Mouse (Mus musculus) embryonic facial prominence, embryonic 11.5 days (tissue): Measurements from ENCODE around the gene Pla2g2c. TPM values are rescaled to one million over a fixed set of nuclear protein-coding genes. Genes with fewer than 3 reads are reported as not detected.
A peak's percentile ranks its signal among the peaks of the same experiment; 100 is the strongest.

Source experiments
- ATAC-seq: fragments of 200-750 bp; cut with Nextera tagmentation; replicated peaks from 2 replicates; pipeline ENCODE4 v1.8.0; 2017; ENCODE audit warnings: low read depth; ENCODE audit not compliant: insufficient number of reproducible peaks, low FRiP score, low TSS enrichment
- DNase-seq: peaks from one replicate; pipeline ENCODE4 v3.0.0-alpha.2; 2015; ENCODE audit warnings: low spot score
- H3K27ac ChIP-seq: fragments of 300-500 bp; sonication (generic); replicated peaks from 2 replicates; pipeline ENCODE4 v1.5.1; 2014; ENCODE audit warnings: mild to moderate bottlenecking, low read depth, low read length, control low read depth
- H3K27me3 ChIP-seq: fragments of 300-500 bp; sonication (generic); 2 replicates; pipeline ENCODE4 v1.6.1; 2014; ENCODE audit warnings: mild to moderate bottlenecking, low read length, moderate library complexity, mixed read lengths; ENCODE audit not compliant: control insufficient read depth, insufficient read depth
- H3K36me3 ChIP-seq: fragments of 300-500 bp; sonication (generic); replicated peaks from 2 replicates; pipeline ENCODE4 v1.6.1; 2014; ENCODE audit warnings: low read depth, mild to moderate bottlenecking, low read length, moderate library complexity, mixed read lengths; ENCODE audit not compliant: control insufficient read depth, insufficient read depth
- H3K4me1 ChIP-seq: fragments of 300-500 bp; sonication (generic); 2 replicates; pipeline ENCODE4 v1.6.1; 2014; ENCODE audit warnings: low read length, mixed read lengths; ENCODE audit not compliant: control insufficient read depth, insufficient read depth
- H3K4me2 ChIP-seq: fragments of 300-500 bp; sonication (generic); 2 replicates; pipeline ENCODE4 v1.6.1; 2014; ENCODE audit warnings: low read depth, mild to moderate bottlenecking, control low read depth, low read length, moderate library complexity
- H3K4me3 ChIP-seq: fragments of 300-500 bp; sonication (generic); 2 replicates; pipeline ENCODE4 v1.5.1; 2014; ENCODE audit warnings: low read depth, low read length, control low read depth
- H3K9ac ChIP-seq: fragments of 300-500 bp; sonication (generic); replicated peaks from 2 replicates; pipeline ENCODE4 v1.6.1; 2014; ENCODE audit warnings: mild to moderate bottlenecking, control low read depth, low read length
- H3K9me3 ChIP-seq: fragments of 300-500 bp; sonication (generic); replicated peaks from 2 replicates; pipeline ENCODE4 v1.6.1; 2016; ENCODE audit warnings: mild to moderate bottlenecking, low read length, inconsistent platforms, mixed read lengths; ENCODE audit not compliant: control insufficient read depth
- WGBS: fragments of 180-500 bp; shearing (Covaris S2); extraction: QIAGEN DNeasy Blood & Tissue Kit; methylation state at CpG from one replicate; pipeline ENCODE4 v1.1.7; 2014; 5-methylcytosine and 5-hydroxymethylcytosine counted together
- polyA plus RNA-seq: library from polyadenylated mRNA; unstranded; fragments of >200 nt; fragmentation: Nextera tagmentation; extraction: Ambion mirVana; gene quantifications from 2 replicates; pipeline ENCODE4 v1.2.1, GENCODE M21; 2014

Pla2g2c gene
- polyA plus RNA-seq, 1 experiment from 2014 or later: 0.48 TPM

DNA sequence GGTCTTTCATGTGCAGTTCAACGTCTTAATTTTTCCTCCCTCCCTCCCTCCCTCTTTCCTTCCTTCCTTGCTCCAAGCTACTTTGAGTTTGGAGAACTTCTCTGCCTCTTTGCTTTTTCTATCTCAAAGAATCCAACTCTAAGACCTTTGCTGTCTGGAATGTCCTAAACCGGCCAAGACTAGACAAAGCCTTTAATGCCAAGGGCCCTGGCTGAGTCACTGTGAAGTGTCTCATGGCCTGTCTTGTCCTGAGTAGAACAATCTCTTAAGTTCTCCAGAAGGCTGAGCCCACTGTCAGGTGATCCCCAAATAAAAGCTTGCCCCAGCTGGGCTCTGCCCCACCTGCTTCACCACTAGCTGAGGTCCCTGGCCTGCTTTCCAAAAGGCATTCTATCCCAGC lies 22.6 kb upstream of the Pla2g2c start:
- DNase-seq: no peak
- H3K36me3 ChIP-seq: no peaks in the 10 kb centered on the region
- H3K4me2 ChIP-seq: no peak overlapping the region
- H3K9ac ChIP-seq: no peak overlapping the region
- no peaks in the 10 kb centered on the region for H3K9me3 ChIP-seq
- H3K4me3 ChIP-seq: no peak overlapping the region
- ATAC-seq: no peak
- no peaks in the 10 kb centered on the region for H3K4me1 ChIP-seq
- no peaks in the 10 kb centered on the region for H3K27me3 ChIP-seq
- no peak overlapping the region for H3K27ac ChIP-seq
- WGBS: 63% methylated on average over 2 of the region's 2 CpGs

DNA sequence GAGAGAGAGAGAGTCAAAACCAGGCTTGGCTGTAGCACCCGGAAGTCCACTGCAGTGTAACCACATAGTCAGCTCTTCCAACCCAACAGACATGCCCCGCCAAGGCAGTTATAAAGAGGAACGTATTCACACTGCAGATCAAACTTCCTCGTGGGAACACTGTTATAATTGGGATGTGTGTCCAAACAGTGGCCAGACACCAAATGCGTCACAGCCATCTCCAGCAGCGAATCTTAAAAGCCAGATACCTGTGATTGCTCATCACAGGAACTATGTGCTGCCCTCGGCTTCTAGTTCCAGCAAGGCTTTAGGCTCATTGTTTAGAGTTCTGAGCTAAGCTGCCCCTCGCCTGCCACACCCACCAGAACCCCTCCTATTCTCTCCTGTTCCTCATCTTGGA lies 22.1 kb upstream of the Pla2g2c start:
- no peak for DNase-seq
- Histone ChIP-seq H3K27ac (no peak overlapping the region), H3K4me1 (no peaks in the 10 kb centered on the region), H3K9ac (no peak overlapping the region), H3K36me3 (no peaks in the 10 kb centered on the region), H3K4me2 (no peak overlapping the region), H3K4me3 (no peak overlapping the region), H3K27me3 (no peaks in the 10 kb centered on the region), H3K9me3 (no peaks in the 10 kb centered on the region)
- WGBS: 79% methylated on average over 8 of the region's 8 CpGs
- no peak for ATAC-seq

DNA sequence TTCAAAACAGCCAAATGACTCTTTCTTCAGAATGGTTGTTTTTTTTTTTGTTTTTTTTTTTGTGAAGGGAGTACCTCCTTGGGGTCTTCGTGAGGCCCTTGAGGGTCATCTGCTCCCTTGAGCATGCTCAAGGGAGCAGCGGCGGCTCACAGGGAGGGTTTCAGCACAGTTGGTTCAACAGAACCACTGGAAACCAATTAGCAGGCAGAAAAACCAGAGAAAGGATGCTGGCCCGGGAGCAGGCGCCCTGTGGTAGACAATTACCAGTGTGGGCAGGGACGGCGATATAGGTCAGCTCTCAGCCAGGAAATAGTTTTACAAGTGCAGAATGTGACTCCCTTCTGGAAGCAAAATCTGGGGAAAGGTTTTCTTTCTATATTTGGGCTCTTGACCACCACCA lies 21.0 kb upstream of the Pla2g2c start:
- ATAC-seq: no peak
- no peaks in the 10 kb centered on the region for H3K36me3 ChIP-seq
- H3K27ac ChIP-seq: no peak overlapping the region
- no peak overlapping the region for H3K4me3 ChIP-seq
- H3K9me3 ChIP-seq: no peaks in the 10 kb centered on the region
- H3K4me2 ChIP-seq: no peak overlapping the region
- H3K9ac ChIP-seq: no peak overlapping the region
- H3K4me1 ChIP-seq: no peaks in the 10 kb centered on the region
- no peak for DNase-seq
- no peaks in the 10 kb centered on the region for H3K27me3 ChIP-seq
- WGBS: 60% methylated on average over 7 of the region's 7 CpGs

DNA sequence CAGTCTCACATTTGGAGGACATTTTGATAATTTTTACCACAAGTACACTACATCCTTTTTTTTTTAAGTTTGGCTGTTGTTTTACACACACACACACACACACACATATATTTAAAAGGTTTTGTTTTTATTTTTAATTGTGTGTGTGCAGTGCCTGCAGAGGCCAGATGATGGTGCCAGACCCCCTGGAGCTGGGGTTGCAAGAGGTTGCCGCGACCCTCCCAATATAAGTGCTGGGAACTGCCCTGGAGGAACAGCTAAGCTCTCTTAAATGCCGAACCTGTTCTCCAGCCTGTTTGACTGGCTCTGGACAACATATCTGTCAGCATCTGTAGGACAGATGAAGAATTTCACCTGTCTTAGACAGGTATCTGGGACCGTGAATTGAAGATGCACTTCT lies 20.4 kb upstream of the Pla2g2c start:
- H3K36me3 ChIP-seq: no peaks in the 10 kb centered on the region
- WGBS: 80% methylated on average over 4 of the region's 4 CpGs

DNA sequence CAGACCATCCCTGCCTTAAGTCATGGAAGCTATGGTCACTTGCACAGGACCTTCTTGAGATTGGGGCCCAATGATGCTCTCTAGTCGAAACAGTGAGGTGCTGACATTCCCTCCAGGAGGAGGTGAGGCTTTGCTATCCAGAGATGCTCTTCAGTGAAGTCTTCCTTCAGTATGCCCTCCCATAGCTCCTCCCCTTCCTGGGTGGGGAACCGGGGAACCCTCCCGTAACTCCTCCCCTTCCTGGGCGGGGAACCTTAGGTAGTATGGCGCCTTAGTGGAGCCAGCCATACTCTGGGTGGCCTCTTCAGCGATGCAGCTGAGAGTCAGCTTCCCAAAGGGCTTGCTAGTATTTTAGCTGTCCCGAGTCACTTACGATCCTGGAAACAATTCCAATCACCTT lies 18.0 kb upstream of the Pla2g2c start:
- Histone ChIP-seq H3K9me3 (no peaks in the 10 kb centered on the region), H3K9ac (no peak overlapping the region), H3K27ac (no peak overlapping the region), H3K36me3 (no peaks in the 10 kb centered on the region), H3K4me3 (no peak overlapping the region), H3K4me1 (no peaks in the 10 kb centered on the region), H3K27me3 (no peaks in the 10 kb centered on the region), H3K4me2 (no peak overlapping the region)
- DNase-seq (no peak), ATAC-seq (no peak)
- WGBS: 87% methylated on average over 8 of the region's 8 CpGs

More for the DNA sequence above, 20.4 kb upstream of the Pla2g2c start:
- Histone ChIP-seq H3K27ac (no peak overlapping the region), H3K4me1 (no peaks in the 10 kb centered on the region), H3K4me2 (no peak overlapping the region), H3K9me3 (no peaks in the 10 kb centered on the region), H3K4me3 (no peak overlapping the region), H3K27me3 (no peaks in the 10 kb centered on the region), H3K9ac (no peak overlapping the region)
- DNase-seq: no peak
- no peak for ATAC-seq

DNA sequence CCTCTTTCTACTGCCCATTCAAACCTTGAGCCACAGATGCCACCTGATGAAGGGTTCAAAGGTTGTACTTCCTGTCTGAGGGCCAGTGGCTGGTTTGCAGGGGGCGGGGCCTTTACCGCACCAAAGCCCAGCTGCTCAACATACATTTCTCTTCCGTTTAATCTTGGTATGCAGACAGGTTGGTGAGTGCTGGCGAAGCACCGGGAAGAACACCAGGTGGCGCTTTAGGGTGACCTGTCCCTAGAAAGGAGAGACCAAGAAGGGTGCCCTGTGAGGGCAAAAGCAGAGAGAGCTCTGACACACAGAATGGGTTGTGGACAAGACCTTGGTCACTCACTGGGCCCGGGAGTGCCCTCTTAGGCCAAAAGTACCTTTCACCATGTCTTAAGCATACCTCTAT lies 16.0 kb upstream of the Pla2g2c start:
- H3K27ac ChIP-seq: no peak overlapping the region
- H3K4me3 ChIP-seq: no peak overlapping the region
- no peaks in the 10 kb centered on the region for H3K27me3 ChIP-seq
- H3K36me3 ChIP-seq: no peaks in the 10 kb centered on the region
- WGBS: 12% methylated on average over 7 of the region's 7 CpGs
- no peak overlapping the region for H3K9ac ChIP-seq
- DNase-seq: peak; percentile 67
- H3K9me3 ChIP-seq: no peaks in the 10 kb centered on the region
- ATAC-seq: no peak
- no peak overlapping the region for H3K4me2 ChIP-seq
- H3K4me1 ChIP-seq: no peaks in the 10 kb centered on the region

DNA sequence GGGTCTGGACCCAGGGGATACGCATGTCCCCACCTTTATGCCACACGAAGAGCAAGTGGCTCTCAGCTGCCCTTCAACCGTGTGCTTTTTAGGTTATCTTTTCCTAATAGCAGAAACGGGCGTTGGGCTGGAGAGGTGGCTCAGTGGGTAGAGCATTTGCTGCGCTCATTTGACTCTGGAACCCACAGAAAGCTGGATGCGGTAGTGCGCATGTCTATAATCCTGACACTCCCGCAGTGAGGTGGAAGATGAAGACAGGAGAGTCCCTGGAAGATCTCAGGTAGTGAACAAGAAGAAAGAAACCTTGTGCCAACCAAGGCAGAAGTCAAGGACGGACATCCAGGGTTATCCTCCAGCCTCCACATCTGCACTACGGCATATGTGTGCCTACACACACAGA lies 15.3 kb upstream of the Pla2g2c start:
- DNase-seq (no peak), ATAC-seq (no peak)
- Histone ChIP-seq H3K36me3 (no peaks in the 10 kb centered on the region), H3K27me3 (no peaks in the 10 kb centered on the region), H3K4me2 (no peak overlapping the region), H3K9ac (no peak overlapping the region), H3K4me3 (no peak overlapping the region), H3K4me1 (no peaks in the 10 kb centered on the region), H3K9me3 (no peaks in the 10 kb centered on the region), H3K27ac (no peak overlapping the region)
- 85% methylated on average over 11 of the region's 11 CpGs for WGBS

DNA sequence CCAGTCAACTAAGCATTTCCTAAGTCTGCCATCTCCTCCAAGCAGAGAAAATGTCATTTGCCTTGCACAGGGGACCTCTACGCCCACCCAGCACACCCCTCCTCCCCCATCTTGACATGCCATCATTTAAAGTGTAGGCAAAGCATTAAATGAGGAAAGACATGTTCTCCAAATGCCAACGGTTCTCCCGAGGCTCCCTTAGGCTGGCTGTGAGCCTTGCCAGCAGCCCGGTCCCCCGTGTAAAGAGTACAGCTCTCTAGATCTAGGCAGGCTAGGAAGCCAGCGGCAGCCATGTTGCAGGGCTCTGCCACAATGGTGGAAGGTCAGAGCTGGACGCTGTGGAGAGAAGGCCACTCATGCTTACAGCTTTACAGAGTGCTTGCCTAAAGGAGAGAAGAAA lies 14.6 kb upstream of the Pla2g2c start:
- no peaks in the 10 kb centered on the region for H3K9me3 ChIP-seq
- no peaks in the 10 kb centered on the region for H3K36me3 ChIP-seq
- H3K27ac ChIP-seq: no peak overlapping the region
- H3K4me1 ChIP-seq: no peaks in the 10 kb centered on the region
- H3K4me2 ChIP-seq: no peak overlapping the region
- no peak overlapping the region for H3K4me3 ChIP-seq
- 75% methylated on average over 7 of the region's 7 CpGs for WGBS
- H3K27me3 ChIP-seq: no peaks in the 10 kb centered on the region
- no peak for DNase-seq
- no peak for ATAC-seq
- no peak overlapping the region for H3K9ac ChIP-seq
